Mouse (Mus musculus) thymus, postnatal 0 days (tissue): Measurements from ENCODE around the gene Slc22a2. TPM values are rescaled to one million over a fixed set of nuclear protein-coding genes. Genes with fewer than 3 reads are reported as not detected.
"Not testable (repeated sequence)": the region's sequence is repeated elsewhere in the genome, so short reads cannot be mapped to it uniquely, and the experiment has no call there.

ENCODE experiments used
- DNase-seq: peaks from one replicate; pipeline ENCODE4 v3.0.0-alpha.2; 2015; ENCODE audit warnings: low spot score
- polyA plus RNA-seq: library from polyadenylated mRNA; unstranded; fragments of >200 nt; fragmentation: Nextera tagmentation; extraction: Ambion mirVana; gene quantifications from 2 replicates; pipeline ENCODE4 v1.2.1, GENCODE M21; 2015

Gene Slc22a2
- polyA plus RNA-seq, result 0.06 and 0.10 TPM in 2 replicates

DNA sequence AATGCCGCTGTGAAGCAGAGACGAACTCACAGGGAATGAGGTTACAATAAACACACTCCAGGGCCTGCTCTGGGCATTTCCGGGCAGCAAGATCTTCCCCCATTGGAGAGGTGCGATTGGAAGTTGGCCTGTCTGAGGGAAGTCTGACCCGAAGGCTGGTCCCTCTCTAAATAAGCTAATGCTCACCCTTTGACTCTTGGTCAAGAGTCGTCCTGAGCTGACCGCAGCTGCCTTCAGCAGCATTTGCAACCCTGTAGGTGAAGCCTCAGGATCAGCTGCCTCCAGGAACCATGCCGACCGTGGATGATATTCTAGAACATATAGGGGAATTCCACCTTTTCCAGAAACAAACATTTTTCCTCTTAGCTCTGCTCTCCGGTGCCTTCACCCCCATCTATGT, at the start of gene Slc22a2:
TSS of gene Slc22a2 (plus strand) at position 142 of the 400 bp plus-strand sequence.
- no peak for DNase-seq

DNA sequence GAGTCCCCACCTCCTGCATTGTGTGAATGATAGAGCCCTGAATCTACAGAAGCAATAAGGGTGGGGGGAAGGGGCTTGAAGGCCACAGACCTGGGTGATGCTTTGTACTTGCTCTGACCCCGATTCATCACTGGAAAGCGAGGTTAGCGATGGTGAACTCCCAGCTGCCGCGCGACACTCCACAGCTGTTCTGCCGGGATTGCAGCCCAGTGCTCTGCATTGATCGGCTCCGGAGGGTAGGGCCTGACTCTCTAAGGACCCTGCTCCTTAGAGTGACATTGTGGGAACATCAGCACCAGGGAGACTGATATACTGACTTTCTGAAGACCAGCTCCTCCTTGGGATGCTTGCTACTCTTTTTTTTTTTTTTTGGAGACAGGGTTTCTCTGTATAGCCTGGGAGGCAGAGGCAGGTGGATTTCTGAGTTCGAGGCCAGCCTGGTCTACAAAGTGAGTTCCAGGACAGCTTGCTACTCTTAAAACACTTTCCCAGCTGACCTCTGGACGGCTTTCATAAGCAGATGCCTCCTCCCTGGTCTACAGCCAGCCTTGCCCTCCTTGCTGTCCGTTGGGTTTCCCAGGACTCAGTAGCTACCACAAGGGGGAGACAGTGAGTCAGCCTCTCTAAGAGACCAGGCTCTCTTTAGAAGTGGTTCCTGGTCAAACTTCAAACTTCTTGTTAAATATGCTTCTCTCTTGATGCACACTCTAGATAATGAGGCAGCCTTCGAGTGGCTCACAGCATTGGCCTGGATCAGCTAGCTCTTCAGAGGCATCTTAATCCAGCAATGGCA, 49.4 kb upstream of the Slc22a2 start:
- DNase-seq, result peak; percentile 77

DNA sequence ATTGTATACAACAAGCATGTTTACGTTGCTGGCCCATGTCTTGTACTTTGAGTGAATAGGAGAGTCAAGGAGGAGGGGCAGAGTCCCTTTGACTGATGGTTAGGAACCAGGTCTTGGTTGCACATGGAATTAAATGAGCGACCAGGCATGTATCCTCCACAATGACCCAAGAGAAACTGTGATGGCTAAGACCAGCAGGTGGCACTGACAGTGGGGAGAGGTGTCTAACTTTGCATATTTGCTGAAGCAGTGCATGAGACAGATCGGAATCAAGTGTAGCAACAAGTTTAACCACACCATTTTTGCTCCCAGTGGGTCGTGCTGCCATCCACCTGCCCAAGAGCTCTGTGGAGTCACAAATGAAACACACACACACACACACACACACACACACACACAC, 21.7 kb upstream of the Slc22a2 start:
- no peak for DNase-seq

DNA sequence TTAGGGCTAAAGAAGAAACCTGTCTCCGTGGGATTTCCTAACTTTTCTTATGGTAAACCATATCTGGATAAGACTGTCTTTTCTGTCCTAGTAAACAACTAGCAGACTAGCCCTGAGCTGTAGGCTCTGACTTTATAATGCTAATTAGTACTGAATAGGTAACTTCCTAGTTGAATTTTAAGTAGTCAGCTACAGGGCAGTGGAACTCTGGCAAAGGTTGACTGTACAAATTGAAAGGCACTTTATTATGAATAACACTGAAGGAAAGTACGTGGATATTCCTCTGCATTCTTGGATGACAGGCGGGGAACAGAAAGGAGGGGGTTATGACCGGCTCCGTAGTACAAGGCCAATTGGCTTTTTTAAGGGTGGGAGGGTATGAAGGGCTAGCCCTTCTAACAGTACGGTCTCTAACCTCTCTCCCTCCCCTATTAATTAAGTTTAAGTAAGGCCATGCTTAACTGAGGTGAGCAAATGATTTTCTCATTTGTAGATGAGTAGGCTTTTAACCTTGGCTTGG, 19.4 kb upstream of the Slc22a2 start:
- DNase-seq, result not testable (repeated sequence)

DNA sequence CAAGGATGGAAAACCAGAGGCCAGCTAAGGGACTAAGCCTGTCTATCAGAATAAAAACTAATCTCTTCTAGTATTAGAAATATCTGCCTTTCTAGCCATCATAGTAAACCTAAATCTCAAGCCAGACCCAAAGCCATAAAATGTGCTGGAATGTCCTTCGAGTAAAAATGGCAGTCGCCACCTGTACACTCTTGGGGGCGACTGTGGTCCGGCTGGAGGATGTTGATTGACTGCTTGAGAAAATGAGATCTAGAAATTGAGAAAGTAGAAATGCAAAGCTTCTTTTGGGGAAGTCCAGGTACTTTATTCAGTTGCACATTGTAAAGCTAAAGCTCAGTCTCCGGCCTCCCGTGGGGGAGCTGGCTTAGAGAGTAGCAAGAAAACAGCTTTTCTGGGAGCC, 18.5 kb upstream of the Slc22a2 start:
- no peak for DNase-seq

DNA sequence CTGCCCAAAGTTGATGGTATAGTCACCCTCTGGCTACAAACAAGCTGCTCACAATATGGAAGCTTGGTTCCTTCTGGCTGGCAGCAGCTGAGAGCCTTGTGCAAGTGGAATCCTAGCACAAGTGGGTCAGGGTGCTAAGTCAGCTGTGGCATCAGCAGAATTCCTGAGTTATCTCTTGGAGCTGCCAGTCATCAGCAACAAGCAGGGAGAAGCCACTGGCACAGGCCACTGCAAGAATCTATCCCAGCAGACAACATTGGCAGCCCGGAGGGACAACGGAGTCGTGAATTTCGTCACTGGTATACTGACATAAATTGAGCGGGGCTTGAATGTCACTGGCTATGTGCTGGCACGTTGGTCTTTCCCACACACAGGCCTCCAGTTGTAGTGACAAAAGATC, 12.6 kb upstream of the Slc22a2 start:
- DNase-seq, result no peak

DNA sequence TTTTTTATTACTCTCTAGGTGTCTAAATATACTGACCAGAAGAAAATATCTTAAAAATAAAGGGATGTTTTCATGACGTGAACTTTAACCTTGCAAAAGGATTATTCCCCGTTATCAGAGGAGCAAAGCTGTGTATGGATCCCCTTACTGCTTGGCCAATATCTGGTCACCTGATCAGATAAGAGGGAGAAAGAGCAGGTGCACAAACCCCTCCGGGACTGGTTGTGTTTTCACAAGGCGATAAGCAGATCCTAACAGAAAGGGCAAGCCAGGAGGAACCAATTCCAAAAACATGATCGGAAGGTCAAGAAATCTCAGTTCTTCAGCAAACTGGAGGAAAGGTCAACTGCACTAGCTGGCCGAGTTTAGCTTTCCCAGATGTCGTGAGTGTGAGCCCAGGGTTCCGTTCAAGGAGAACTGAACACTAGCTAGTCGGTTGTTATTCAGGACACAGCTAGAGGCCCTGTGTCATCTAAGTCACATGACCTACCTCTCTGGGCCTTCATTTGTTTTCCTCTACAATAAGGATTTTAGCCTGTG, 11.9 kb upstream of the Slc22a2 start:
- no peak for DNase-seq

DNA sequence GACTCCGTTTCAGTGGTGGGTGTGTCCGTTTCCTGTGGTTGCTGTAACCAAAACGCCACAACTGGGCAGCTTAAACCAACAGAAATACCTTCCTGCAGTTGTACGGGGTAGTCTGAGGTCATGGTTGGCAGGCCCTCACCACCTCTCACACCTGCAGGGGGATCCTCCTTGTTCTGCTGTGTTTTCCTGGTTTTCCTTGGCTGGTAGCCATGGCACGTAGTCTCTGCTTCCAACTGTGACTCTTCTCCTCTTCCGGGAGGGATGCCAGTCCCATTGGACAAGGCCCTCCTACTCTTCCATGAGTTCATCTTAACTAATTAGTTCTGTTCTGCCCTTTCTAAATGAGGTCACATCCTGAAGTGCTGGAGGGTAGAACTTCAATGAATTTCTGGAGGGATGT, 8.5 kb upstream of the Slc22a2 start:
- no peak for DNase-seq

DNA sequence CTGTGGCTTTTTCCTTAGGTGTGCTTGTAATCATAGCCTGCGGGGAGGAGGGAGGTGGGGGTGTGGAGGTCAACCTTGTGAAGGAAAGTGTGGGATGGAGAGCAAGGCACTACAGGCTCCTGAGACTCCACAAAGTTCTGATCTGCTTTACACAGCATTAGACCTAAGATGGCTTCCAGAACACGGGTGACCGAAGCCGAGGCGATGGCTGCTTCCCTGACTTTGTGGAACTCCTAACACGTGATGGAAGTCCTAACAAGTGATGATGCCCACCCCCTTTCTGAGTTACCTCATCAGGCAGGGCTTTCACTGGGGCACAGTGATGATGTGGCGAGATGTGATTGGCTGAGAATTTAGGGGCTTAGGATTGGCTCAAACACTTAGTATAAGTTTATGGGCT, 6.8 kb upstream of the Slc22a2 start:
- DNase-seq, result no peak

DNA sequence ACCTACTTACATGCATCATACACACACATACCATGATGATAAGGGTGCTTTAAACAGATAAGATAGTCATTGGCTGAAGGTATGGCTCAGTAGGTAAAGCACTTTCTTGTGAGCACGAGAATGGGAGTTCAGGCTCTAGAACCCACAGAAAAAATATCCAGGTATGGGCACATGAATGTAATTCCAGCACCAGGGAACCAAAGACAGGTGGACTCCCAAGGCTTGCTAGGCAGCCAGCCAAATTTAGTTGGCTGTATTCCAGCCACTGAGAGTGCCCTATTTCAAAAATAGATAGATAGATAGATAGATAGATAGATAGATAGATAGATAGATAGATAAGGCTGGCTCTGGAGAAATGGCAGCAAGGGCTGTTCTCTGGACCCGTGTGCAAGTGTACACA, 1.4 kb downstream of the Slc22a2 start:
- no peak for DNase-seq

DNA sequence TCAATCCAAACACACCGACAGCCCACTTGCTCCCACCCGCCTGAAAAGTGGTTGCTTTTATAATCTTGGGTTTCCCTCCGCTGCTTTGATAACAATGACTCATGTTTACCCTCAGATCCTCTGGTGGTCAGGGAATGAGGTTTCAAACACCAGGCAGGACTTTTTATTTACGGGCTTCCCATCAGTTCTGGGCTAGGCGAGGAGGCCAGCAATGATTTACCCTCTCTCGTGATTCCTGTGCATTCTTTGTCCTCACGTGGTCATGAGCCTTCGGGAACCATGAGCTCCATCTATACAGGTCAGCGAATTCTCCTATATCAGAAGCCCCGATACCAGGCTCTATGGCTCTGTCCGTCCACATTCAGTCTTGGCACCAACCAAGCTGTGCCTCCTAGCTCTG, 3.0 kb downstream of the Slc22a2 start:
- no peak for DNase-seq

DNA sequence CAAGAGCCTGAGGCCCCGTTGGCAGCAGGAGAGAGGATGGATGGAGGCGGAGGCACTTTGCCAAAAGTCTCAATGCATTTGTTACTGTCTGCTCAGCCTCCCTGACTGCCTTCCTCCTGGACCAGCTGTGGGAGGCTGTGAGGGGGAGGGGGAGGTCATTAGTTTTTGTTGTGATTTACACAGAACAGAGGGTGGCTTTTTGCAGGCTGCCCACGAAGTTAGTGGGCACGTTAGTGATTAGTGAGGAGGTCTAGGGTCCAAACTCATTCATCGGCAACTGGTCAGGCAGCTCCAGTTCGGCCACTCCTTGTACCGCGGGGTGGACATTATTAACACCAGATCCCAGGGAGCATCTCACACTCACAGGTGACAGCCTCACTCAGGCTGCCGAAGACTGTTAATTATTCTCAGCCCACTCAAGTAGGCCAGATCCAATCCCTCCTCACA, 4.9 kb downstream of the Slc22a2 start:
- no peak for DNase-seq

DNA sequence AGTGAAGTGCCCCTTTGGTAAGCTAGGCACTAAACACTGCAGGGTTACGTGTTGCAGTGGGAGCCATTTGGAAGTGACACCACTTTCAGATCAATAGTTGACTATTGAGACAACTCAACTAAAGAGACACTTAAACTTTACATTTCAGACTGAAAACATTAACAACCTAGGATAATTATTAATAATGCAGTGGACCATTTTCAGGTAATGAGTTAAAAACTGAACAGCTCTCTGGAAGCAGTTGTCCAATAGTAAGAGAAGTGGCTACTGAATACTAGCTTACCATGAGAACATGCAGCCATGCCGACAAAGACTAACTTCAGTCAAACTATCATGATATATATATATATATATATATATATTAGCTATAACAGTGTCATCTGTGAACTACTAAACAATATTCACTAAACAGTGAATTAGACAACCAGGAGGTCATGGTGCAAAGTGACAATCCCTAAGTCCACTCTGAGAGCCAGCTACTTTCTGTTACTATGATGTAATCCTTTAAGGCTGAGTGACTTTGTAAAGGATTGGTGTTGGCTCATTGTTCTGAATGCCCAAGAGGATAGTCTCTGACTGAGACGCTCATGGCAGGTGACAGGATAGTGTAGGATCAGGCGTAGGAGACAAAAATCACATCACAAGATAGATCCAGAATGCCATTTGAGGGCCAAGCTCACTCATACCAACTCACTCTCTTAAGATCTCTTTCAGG, 7.1 kb downstream of the Slc22a2 start:
- no peak for DNase-seq

DNA sequence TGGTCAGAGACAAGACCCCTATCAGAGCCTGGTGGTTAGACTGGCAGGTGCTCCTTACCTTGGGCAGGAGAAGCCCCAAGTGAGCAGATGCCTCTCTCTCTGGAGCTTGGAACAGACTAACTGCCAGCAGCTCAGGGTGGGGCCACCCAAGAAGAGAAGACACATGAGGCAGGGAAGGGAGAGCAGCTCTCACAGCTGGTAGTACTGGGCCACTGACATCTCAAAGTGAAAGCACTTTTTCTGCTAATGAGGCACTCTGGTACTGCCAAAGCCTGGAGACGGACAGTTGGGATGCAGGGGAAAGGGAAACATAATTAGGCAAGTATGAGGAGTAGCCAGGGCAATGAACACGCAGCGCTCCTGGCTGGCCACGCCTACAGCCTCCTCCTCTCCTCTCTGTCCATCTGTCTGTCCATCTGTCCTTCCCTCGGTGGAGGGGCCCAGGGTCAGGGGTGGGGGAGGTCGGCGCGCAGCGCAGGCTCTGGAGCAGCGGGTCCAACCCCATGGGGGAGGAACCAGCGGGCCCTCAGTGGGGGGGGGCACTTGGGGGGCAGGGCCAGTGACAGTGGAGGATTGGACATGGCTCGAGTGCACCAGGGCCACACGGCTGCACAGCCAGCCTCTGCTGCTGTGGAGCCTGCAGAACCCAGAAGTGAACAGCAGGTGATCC, 12.0 kb downstream of the Slc22a2 start:
- no peak for DNase-seq

DNA sequence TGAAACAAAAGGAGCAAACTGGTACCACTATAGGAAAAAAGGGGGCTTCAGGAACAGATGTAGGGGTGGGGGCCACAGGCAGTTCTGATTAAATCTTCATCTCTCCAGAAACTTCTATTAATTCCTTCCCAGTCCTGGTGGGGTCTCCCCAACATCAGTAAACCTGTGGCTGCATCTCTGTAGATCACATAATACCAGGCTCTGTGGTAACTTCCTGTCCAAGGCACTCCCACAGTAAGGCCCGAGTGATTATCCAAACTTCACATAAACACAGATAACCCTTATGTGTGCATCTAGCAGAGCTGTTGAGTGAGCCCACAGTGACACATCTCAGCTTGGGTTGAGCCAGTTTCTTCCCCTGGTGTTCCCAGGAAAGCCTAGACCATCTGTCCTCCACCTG, 22.7 kb downstream of the Slc22a2 start:
- no peak for DNase-seq

DNA sequence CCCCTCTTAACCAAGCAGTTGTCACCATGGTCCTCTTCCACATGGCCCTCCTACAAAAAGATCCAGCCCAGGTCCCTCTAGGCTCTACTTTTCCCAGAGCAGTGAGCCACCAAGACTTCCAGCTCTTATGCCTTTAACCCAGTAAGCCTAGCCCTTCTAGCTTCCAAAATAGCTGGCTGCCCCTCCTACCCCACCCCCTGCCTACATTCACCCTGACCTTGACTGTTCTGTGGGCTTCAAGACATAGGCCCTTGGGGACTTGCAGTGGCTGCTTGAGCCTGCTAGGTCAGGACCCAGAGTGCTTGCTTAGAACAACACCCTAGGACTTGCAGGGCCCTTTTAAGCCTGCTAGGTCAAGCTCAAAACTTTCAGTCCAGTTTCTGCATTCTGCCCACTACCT, 23.3 kb downstream of the Slc22a2 start:
- DNase-seq, result no peak

DNA sequence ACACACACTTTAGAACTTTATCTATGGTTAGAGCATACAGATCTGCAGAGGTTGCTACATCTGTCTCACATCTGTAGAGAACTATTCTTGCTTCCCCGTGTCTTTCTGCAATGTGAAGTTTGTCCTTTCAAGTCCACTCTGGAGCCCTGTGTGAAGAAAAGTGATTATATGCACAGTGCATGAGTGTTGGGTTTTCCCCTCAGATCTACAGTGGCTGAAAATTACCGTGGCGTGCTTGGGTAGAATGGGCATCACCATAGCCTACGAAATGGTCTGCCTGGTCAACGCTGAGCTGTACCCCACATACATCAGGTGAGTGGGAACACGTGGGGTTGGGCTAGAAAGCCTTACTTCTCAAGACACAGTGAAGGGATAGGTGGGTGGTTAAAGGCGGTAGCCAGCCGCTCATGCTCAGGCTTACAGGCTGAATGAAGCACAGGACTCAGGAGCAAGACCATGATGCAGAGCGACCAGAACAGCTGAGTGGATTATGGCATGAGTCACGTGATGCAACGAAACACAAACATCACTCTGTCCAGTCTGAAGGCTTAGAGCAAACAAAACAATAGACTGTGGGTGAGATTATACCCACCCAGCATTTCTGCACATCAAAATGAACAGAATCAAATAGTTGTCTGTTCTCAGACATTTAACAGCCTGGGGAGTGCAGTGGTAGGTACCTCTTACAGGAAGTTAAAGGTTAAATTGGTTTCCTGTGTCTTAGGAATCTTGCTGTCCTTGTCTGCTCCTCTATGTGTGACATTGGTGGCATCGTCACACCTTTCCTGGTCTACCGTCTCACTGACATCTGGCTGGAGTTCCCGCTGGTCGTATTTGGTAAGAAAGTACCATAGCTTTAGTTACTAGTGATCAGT, 30.8 kb downstream of the Slc22a2 start:
- no peak for DNase-seq

DNA sequence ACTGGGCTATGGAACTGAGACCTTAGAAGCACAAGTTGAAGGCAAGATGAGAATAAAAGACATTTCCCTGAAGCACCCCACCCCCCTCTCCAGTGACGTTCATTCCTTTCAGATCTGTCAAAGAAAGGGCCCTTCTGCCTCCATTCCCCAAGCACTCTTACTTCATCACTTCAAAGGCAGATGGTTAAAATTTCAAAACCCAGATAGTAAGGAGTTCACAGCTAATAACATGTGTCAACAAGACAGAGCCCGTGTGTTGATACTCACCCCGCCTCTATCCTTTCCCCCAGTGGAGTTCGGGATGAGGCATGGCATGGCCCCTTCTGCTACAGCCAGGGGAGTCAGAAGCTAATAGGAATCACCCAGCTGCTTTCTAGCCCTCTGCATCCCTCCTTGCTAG, 31.5 kb downstream of the Slc22a2 start:
- DNase-seq, result no peak

DNA sequence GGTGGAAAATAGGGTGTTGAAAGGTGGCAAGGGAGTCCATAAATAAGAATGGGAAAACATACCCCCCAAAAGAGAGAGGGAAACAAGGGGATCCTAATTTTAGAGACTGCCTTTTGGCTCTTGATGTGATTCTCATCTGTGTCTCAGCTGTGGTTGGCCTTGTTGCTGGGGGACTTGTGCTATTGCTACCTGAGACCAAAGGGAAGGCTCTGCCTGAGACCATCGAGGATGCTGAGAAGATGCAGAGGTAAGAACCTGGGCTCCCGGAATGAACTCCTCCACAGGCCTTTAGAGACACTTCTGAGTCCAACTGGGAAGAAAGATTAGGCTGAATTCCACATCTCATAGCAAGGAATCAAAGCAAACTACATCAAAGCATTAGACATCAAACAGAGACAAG, 35.7 kb downstream of the Slc22a2 start:
- no peak for DNase-seq

DNA sequence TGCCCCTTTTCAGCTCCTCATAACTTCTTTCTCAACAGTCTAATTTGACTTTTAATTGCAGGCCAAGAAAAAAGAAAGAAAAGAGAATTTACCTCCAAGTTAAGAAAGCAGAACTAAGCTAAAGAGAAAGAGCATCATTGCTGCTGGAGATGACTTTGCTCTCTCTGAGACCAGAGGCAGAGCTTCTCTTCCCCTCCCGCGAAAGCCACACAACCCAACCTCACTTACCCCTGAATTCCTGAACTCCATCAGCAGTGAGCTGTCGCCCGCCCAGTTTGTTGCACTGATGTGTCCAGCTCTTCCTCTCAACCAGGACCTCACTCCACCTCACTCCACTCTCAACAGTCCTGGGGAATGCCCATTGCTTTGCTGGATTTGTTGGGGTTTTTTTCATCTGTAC, 44.1 kb downstream of the Slc22a2 start:
- no peak for DNase-seq
